Mouse (Mus musculus) small intestine, adult 2 months (tissue): ENCODE data around the gene Phrf1.

Experiments
- CTCF ChIP-seq: fragments of 200-500 bp; IDR thresholded peaks from 2 replicates; pipeline ENCODE4 v1.5.1; 2012; ENCODE audit warnings: low read depth, mild to moderate bottlenecking, control low read depth, inconsistent platforms, low read length, moderate library complexity, mixed read lengths; ENCODE audit not compliant: insufficient replicate concordance, insufficient read length; ENCODE audit errors: extremely low read depth
- POLR2A ChIP-seq: fragments of 200-500 bp; IDR thresholded peaks from 2 replicates; pipeline ENCODE4 v1.6.1; 2012; ENCODE audit warnings: low read depth, mild to moderate bottlenecking, control low read depth, inconsistent platforms, low read length, moderate library complexity

DNA sequence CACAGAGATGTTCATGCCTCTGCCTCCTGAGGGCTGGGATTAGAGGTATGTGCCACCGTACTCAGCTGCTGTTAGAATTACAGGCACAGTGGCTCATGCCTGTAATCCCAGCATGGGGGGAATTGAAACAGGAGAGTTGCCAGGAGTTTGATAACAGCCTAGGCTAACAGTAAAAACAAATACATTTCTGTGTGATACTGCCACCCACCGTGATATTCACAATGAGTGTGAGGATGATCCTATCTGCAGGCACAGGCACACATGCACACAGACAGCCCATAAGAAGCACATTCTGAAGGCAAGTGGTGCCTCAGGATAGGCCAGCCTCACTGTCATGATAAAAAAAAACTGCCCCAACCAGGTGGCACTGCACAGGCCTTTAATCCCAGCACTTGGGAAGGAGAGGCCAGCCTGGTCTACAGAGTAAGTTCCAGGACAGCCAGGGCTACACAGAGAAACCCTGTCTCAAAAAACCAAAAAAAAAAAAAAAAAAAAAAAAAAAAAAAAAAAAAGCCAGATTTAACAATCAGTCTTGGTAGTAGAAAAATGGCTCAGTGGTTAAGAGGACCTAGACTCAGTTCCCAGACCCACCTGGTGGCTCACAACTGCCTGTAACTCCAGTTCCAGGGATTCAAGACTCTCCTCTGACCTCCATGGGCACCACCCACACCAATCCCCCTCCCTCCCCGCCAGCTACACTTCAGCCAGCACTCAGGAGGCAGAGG is 69.5 kb downstream of the Phrf1 start:
- TF ChIP-seq CTCF (no peak), POLR2A (no peak)
